Mouse (Mus musculus): ENCODE results near the gene Fkbp15.

- TF ChIP-seq CTCF (IDR thresholded peaks at IDR 0.05) = no peak
- TF ChIP-seq POLR2A (IDR thresholded peaks at IDR 0.05; ENCODE audit: insufficient read depth, low read depth, low read length) = no peak
- no peak for TF ChIP-seq EP300 (IDR thresholded peaks at IDR 0.05; ENCODE audit: insufficient read depth, low read depth, low read length)
Measured at GRCm38 (mm10) chr4:62397616-62398365, 37.4 kb upstream of the Fkbp15 start.
